Mouse (Mus musculus): ENCODE measurements around the gene Prok2. TPM values are rescaled to one million over a fixed set of nuclear protein-coding genes. Genes with fewer than 3 reads are reported as not detected.

Prok2 gene
- total and polyA plus RNA-seq, 3 experiments = not detected

Other genes with a start within 250 kb of the Prok2 start
- gene Foxp1, start 203.7 kb downstream of the Prok2 start, total RNA-seq (2012; rRNA removed) = 16.1 and 20.8 TPM in 2 replicates
- 10 to 100 TPM in 1 of 2 experiments, not detected in 1; 42.0 TPM for gene Foxp1, start 203.7 kb downstream of the Prok2 start, polyA plus RNA-seq (2012; ENCODE audit: insufficient read depth in 1 of 2, insufficient read length in 2 of 2, low read depth in 1 of 2, low replicate concordance in 2 of 2, missing spikeins in 1 of 2)
- gene Eif4e3, start 59.6 kb downstream of the Prok2 start, total RNA-seq (2012; rRNA removed) = not detected in 2 replicates
- gene Eif4e3, start 59.6 kb downstream of the Prok2 start, polyA plus RNA-seq (2012; ENCODE audit: insufficient read depth in 1 of 2, insufficient read length in 2 of 2, low read depth in 1 of 2, low replicate concordance in 2 of 2, missing spikeins in 1 of 2) = not detected
- gene Gm20696, start 59.6 kb downstream of the Prok2 start, total RNA-seq (2012; rRNA removed) = 0.39 and 0.49 TPM in 2 replicates
- under 1 TPM in 1 of 2 experiments, not detected in 1; 0.07 TPM for gene Gm20696, start 59.6 kb downstream of the Prok2 start, polyA plus RNA-seq (2012; ENCODE audit: insufficient read depth in 1 of 2, insufficient read length in 2 of 2, low read depth in 1 of 2, low replicate concordance in 2 of 2, missing spikeins in 1 of 2)
- gene Gpr27, start 33.7 kb downstream of the Prok2 start, total RNA-seq (2012; rRNA removed) = not detected in 2 replicates
- gene Gpr27, start 33.7 kb downstream of the Prok2 start, polyA plus RNA-seq (2012; ENCODE audit: insufficient read depth in 1 of 2, insufficient read length in 2 of 2, low read depth in 1 of 2, low replicate concordance in 2 of 2, missing spikeins in 1 of 2) = not detected

Measured in MEL (cell line).